Mouse (Mus musculus) liver, embryonic 11.5 days (tissue): ENCODE measurements around the gene Btg4. TPM values are rescaled to one million over a fixed set of nuclear protein-coding genes. Genes with fewer than 3 reads are reported as not detected.

ENCODE experiments used
- ATAC-seq: fragments of 200-750 bp; cut with Nextera tagmentation; replicated peaks from 2 replicates; pipeline ENCODE4 v1.8.0; 2017; ENCODE audit warnings: moderate number of reproducible peaks, mild to moderate bottlenecking, moderate TSS enrichment, moderate library complexity; ENCODE audit not compliant: low FRiP score
- DNase-seq: peaks from one replicate; pipeline ENCODE4 v3.0.0-alpha.2; 2017; ENCODE audit warnings: low spot score
- H3K27ac ChIP-seq: fragments of 300-500 bp; sonication (generic); 2 replicates; pipeline ENCODE4 v1.5.1; 2014; ENCODE audit warnings: mild to moderate bottlenecking, low read depth, low read length, control low read depth
- H3K27me3 ChIP-seq: fragments of 300-500 bp; sonication (generic); replicated peaks from 2 replicates; pipeline ENCODE4 v1.6.1; 2014; ENCODE audit warnings: low read length, mixed read lengths; ENCODE audit not compliant: control insufficient read depth, insufficient read depth
- H3K36me3 ChIP-seq: fragments of 300-500 bp; sonication (generic); 2 replicates; pipeline ENCODE4 v1.6.1; 2014; ENCODE audit warnings: mild to moderate bottlenecking, low read length, moderate library complexity, mixed read lengths; ENCODE audit not compliant: control insufficient read depth, insufficient read depth
- H3K4me1 ChIP-seq: fragments of 300-500 bp; sonication (generic); replicated peaks from 2 replicates; pipeline ENCODE4 v1.6.1; 2014; ENCODE audit warnings: low read length, mixed read lengths; ENCODE audit not compliant: control insufficient read depth, insufficient read depth
- H3K4me2 ChIP-seq: fragments of 300-500 bp; sonication (generic); 2 replicates; pipeline ENCODE4 v1.6.1; 2014; ENCODE audit warnings: mild to moderate bottlenecking, control low read depth, moderate library complexity
- H3K4me3 ChIP-seq: fragments of 300-500 bp; sonication (generic); 2 replicates; pipeline ENCODE4 v1.5.1; 2014; ENCODE audit warnings: low read depth, low read length, control low read depth
- H3K9ac ChIP-seq: fragments of 300-500 bp; sonication (generic); 2 replicates; pipeline ENCODE4 v1.6.1; 2014; ENCODE audit warnings: low read depth, low read length, control low read depth
- H3K9me3 ChIP-seq: fragments of 300-500 bp; sonication (generic); 2 replicates; pipeline ENCODE4 v1.6.1; 2016; ENCODE audit warnings: low read length, inconsistent platforms, mixed read lengths; ENCODE audit not compliant: control insufficient read depth
- WGBS: fragments of 180-500 bp; shearing (Covaris S2); extraction: QIAGEN DNeasy Blood & Tissue Kit; methylation state at CpG from one replicate; pipeline ENCODE4 v1.1.7; 2014; 5-methylcytosine and 5-hydroxymethylcytosine counted together
- polyA plus RNA-seq: library from polyadenylated mRNA; unstranded; fragments of >200 nt; fragmentation: Nextera tagmentation; extraction: Ambion mirVana; gene quantifications from 2 replicates; pipeline ENCODE4 v1.2.1, GENCODE M21; 2014

Gene Btg4
- polyA plus RNA-seq, 1 experiment from 2014 or later = not detected

DNA sequence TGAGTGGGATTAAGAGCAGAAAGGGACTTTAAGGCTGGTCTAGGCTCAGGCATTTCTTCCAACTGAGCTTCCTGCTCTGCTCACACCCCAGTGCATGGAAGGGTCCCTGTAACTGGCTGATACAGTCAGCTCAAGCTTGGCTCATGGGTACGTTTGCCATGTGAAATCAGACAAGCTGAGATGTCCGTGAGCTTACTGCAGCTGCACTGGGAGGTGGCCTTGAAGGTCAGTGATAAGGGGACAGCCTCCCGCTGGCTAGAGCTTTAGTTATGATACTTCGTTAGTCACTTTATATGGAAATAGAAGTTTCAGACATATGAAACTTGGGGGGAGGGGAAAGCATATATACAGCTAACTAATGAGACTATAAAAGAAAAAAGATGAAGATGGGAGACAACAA is 10.1 kb downstream of the Btg4 start:
- no peaks in the 10 kb centered on the region for H3K9me3 ChIP-seq
- WGBS = 38% methylated on average over 4 of the region's 4 CpGs
- ATAC-seq = no peak

DNA sequence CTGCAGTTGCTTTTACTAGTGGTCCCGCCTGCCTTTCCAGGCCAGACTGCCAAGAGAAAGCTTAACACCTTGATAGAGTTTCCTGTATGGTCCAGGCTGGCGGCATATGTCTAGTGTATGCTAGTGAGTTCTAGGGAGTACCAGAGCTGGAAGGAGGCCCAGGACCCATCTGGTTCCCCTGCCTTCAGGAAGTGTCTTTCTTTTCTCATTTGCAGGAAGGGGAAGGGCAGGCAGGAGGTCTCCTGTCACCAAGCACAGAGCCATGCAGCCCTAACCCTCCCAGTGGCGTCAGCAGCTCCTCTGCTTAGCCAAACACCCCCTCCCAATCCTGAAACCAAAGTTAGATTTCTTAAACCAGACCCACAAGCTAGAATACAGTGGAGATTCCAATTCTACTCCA is 15.1 kb downstream of the Btg4 start:
- 33% methylated on average over 3 of the region's 3 CpGs for WGBS
- H3K27me3 ChIP-seq = no peaks in the 10 kb centered on the region
- no peaks in the 10 kb centered on the region for H3K36me3 ChIP-seq
- no peak overlapping the region for H3K9ac ChIP-seq
- no peak overlapping the region for H3K27ac ChIP-seq
- H3K9me3 ChIP-seq = no peaks in the 10 kb centered on the region
- DNase-seq (no peak), ATAC-seq (no peak)
- H3K4me1 ChIP-seq = peaks cover 15% of the 10 kb centered on the region
- H3K4me2 ChIP-seq = peak overlapping the region; percentile 86
- H3K4me3 ChIP-seq = peak overlapping the region; percentile 59; the same call in 1 of the 2 replicates

More for the DNA sequence above, 10.1 kb downstream of the Btg4 start:
- Histone ChIP-seq H3K27me3 (no peaks in the 10 kb centered on the region), H3K27ac (no peak overlapping the region), H3K9ac (no peak overlapping the region), H3K4me3 (no peak overlapping the region), H3K4me1 (peaks cover 9% of the 10 kb centered on the region; the same call in 1 of the 2 replicates), H3K36me3 (no peaks in the 10 kb centered on the region), H3K4me2 (no peak overlapping the region)
- no peak for DNase-seq

DNA sequence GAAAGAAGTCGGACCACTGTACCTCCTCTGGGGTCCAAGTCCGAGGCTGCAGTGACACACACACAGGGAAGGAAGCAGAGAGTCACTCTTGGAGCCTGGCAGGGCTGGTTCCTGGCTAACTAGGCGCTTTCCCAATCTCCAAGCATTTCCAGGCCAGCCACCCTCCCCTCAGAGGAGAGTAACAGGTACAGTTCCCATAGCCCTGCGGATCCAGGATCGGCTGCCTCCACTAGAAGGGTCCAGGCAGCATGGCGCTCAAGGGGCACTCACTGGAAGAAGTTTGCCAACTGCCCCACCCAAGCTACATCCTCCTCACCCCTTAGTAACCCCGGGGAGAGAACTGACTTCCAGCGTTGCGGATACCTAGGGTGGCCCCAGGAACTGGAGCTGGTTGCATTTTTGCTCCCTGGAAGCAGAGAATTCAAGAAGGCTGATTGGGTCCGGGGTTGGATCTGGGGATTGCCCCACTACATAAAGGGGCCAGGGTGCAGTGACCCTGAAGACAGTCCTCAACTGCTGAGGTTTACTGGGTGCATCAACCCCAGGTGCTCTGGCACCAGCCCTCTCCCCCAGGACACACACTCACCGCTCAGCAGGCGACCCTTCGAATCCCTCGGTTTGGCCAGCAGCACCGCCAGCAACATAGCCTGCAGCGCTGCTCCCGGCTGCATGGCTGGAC is 15.7 kb downstream of the Btg4 start:
- Histone ChIP-seq H3K27ac (no peak overlapping the region), H3K36me3 (no peaks in the 10 kb centered on the region), H3K4me1 (peaks cover 15% of the 10 kb centered on the region), H3K27me3 (no peaks in the 10 kb centered on the region), H3K9ac (peak overlapping the region; percentile 13), H3K4me3 (peak overlapping the region; percentile 59), H3K4me2 (peak overlapping the region; percentile 86), H3K9me3 (no peaks in the 10 kb centered on the region)
- 1% methylated on average over 17 of the region's 17 CpGs for WGBS
- no peak for ATAC-seq
- peak; percentile 50 for DNase-seq

DNA sequence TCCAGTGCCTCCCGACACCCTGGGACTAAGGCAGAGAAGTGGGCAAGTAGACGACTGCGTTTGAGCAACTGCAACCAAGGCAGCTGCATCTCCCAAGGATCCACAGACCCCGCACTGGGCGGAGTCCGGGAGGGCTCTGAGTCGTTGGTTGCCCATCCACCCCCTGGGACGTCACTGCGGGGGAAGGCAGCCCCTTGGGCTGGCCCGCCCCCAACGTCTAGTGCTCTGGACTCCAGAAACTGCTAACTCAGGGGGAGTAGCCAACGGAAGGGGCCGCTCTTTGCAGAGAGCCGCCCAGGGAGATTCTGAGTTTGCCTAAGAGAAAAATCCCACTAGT is 16.2 kb downstream of the Btg4 start, which contains the start of gene Layn:
Gene Layn, minus strand, starts transcription at position 116 of the 337 bp plus-strand sequence.
- Histone ChIP-seq H3K9ac (peak within 1 kb of the TSS; percentile 13), H3K4me2 (peak within 1 kb of the TSS; percentile 86), H3K9me3 (no peaks in the 10 kb centered on the region), H3K4me3 (peak within 1 kb of the TSS; percentile 59), H3K4me1 (peaks cover 15% of the 10 kb centered on the region), H3K27ac (no peak within 1 kb of the TSS), H3K36me3 (no peaks in the 10 kb centered on the region), H3K27me3 (no peaks in the 10 kb centered on the region)
- ATAC-seq = peak; percentile 92
- WGBS = under 1% methylated on average over 14 of the region's 14 CpGs
- peak; percentile 86 for DNase-seq

DNA sequence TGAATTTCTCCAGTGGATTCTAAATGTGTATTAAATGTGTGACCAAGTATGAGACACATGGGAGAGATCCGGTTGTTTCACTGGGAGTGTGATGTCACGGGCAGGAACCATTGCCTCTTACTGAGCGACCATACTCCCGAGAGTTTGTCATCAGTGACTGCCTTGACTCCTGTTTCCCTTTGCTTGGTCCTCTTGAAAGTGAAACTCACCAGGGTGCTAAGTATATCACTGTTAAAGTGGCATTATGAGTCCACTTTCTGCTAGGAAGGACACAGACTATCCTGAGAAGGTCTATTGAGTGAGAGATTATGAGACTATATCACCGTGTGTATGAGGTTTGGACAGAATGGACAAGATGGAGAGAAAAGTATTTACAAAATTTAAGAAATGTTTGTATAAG is 20.9 kb downstream of the Btg4 start:
- ATAC-seq (no peak), DNase-seq (no peak)
- peaks cover 5% of the 10 kb centered on the region for H3K4me1 ChIP-seq
- H3K4me3 ChIP-seq = no peak overlapping the region
- no peak overlapping the region for H3K9ac ChIP-seq
- no peaks in the 10 kb centered on the region for H3K36me3 ChIP-seq
- H3K4me2 ChIP-seq = no peak overlapping the region
- no peaks in the 10 kb centered on the region for H3K9me3 ChIP-seq
- H3K27me3 ChIP-seq = no peaks in the 10 kb centered on the region
- 82% methylated on average over 5 of the region's 5 CpGs for WGBS
- no peak overlapping the region for H3K27ac ChIP-seq

DNA sequence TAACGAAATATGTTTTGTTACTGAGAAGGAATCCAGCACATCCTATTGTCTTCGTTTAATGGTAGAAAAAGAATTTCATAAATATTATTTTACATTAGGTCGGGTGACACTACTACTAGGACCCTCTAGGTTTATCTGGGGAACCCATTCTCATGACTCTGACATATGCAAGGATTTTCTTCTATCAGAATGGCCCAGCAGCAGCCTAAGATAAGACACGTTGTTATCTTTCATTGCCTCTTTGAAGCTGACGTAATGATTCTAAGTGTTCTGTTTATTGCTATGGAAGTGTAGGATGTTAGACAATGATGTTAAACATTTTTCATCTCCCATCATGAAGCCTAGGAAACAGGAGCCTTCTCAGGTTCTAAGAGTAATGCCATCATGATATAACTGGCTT is 33.0 kb downstream of the Btg4 start:
- 43% methylated on average over 5 of the region's 5 CpGs for WGBS
- Histone ChIP-seq H3K27ac (no peak overlapping the region), H3K27me3 (0 out of 2 replicates have a peak, but pooled peaks cover 2% of the 10 kb centered on the region), H3K4me2 (no peak overlapping the region), H3K9ac (no peak overlapping the region), H3K36me3 (no peaks in the 10 kb centered on the region), H3K9me3 (no peaks in the 10 kb centered on the region), H3K4me3 (no peak overlapping the region), H3K4me1 (no peaks in the 10 kb centered on the region)
- ATAC-seq (peak; percentile 68), DNase-seq (no peak)

DNA sequence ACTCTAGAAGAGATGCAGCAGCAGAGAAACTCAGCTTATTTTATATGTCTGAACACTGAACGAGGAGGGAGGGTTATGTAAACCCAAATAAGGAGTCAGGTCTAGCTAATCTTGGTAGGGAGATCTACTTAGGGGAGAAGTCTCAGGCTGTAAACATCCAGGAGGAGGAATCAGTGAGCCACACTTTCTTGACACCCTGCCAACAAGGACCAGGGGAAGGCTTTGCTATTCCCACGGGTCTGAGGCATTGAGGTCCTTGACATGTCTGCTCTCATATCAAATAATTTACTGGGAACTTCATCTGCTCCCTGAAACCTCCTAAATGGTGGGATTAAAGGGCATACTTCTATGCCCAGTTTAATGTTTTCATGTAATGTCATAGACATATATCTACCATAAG is 35.6 kb downstream of the Btg4 start:
- H3K9me3 ChIP-seq = no peaks in the 10 kb centered on the region
- no peak overlapping the region for H3K9ac ChIP-seq
- H3K36me3 ChIP-seq = no peaks in the 10 kb centered on the region
- WGBS = 61% methylated on average over 2 of the region's 2 CpGs
- H3K4me3 ChIP-seq = no peak overlapping the region
- H3K4me2 ChIP-seq = no peak overlapping the region
- H3K4me1 ChIP-seq = no peaks in the 10 kb centered on the region
- no peak overlapping the region for H3K27ac ChIP-seq
- ATAC-seq = no peak
- peaks cover 9% of the 10 kb centered on the region for H3K27me3 ChIP-seq
- DNase-seq = no peak

DNA sequence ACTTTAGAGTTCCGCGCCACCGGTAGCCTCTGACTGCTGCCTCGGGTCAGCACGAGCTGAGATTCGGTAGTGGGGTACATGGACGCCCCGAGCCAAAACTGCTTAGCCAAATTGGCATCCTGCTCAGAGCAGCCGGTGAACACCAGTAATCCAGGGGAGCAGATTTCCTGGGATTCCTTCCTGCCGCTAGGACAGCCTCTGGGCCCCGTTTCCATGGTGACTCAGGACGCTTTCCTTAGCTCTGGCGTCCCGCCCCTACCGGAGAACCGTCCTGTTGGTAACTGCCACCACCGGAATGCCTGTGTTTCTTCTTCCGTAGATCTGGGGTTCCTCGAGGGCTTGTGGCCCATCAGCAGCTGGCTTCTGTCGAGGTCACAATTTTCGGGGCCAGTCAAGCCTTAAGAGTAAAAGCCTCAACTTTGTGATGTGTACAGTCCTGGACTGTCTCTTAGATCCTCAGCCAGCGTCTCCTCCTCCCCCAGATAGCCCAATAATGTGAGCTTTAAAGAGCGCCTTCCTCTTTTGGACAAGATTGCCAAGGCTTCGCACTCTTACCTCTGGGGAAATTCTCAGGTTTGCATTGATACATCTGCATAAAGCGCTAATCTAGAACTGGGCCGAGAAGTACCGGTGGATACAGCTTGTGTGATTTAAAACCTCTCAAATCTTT is 41.2 kb downstream of the Btg4 start, which contains the start of gene 4833427G06Rik:
Gene 4833427G06Rik, minus strand, starts transcription at position 323 of the 670 bp plus-strand sequence.
- DNase-seq = peak; percentile 56
- no peak within 1 kb of the TSS for H3K9ac ChIP-seq
- WGBS = 8% methylated on average over 27 of the region's 27 CpGs
- H3K4me3 ChIP-seq = no peak within 1 kb of the TSS
- H3K27ac ChIP-seq = no peak within 1 kb of the TSS
- no peaks in the 10 kb centered on the region; the same call in 1 of the 2 replicates for H3K4me1 ChIP-seq
- H3K9me3 ChIP-seq = no peaks in the 10 kb centered on the region
- no peak; the same call in 1 of the 2 replicates for ATAC-seq
- H3K27me3 ChIP-seq = peaks cover 45% of the 10 kb centered on the region
- H3K4me2 ChIP-seq = peak within 1 kb of the TSS; percentile 47
- H3K36me3 ChIP-seq = no peaks in the 10 kb centered on the region
